8 mouse cellular contexts compared by ENCODE assay signal in genomic region chr11:52397385-52397987, GRCm38 (mm10). TPM values are rescaled to one million over a fixed set of nuclear protein-coding genes. Genes with fewer than 3 reads are reported as not detected.
DNase-seq lines count a peak whose midpoint lies in the region; ATAC-seq and TF ChIP-seq lines count a peak whose summit lies in the region.

No protein-coding gene starts in this region.

- no peaks in the 10 kb centered on the region for H3K27me3 ChIP-seq in liver, adult 2 months (ENCODE audit: control insufficient read depth, insufficient read depth, low read length)
- no peaks in the 10 kb centered on the region for H3K27me3 ChIP-seq in intestine, embryonic 15.5 days (replicated peaks)

- no peak overlapping the region for H3K9ac ChIP-seq in liver, adult 2 months (ENCODE audit: low read depth, low read length)
- peak overlapping the region; percentile 92; the same call in 1 of the 2 replicates for H3K9ac ChIP-seq in intestine, embryonic 15.5 days

- peaks cover 29% of the 10 kb centered on the region for H3K79me2 ChIP-seq in liver, adult 2 months (ENCODE audit: control insufficient read depth, insufficient read depth, low read length)

- ATAC-seq in intestine, embryonic 15.5 days: no peak
- ATAC-seq in monocyte, adult 5-6 weeks (replicated peaks; ENCODE audit: insufficient number of reproducible peaks, low FRiP score, low TSS enrichment, poor library complexity, severe bottlenecking): peak; percentile 14; the same call in 1 of the 2 replicates

- peak overlapping the region; percentile 70 for H3K4me2 ChIP-seq in intestine, embryonic 15.5 days (replicated peaks)

- DNase-seq in liver, adult 2 months (ENCODE audit: extremely low read depth, low read depth, low spot score): peak; percentile 29
- DNase-seq in liver: no peak
- DNase-seq in cerebellum, adult 11 months: no peak
- DNase-seq in cerebellum, postnatal 25 days: no peak
- DNase-seq in ovary, postnatal 36 days (ENCODE audit: low spot score): no peak

- H3K9me3 ChIP-seq in intestine, embryonic 15.5 days: no peaks in the 10 kb centered on the region

- no peaks in the 10 kb centered on the region for H3K36me3 ChIP-seq in liver, adult 2 months (ENCODE audit: control insufficient read depth, insufficient read depth, low read length)
- no peaks in the 10 kb centered on the region for H3K36me3 ChIP-seq in intestine, embryonic 15.5 days

- H3K4me3 ChIP-seq in liver, adult 2 months (ENCODE audit: insufficient read depth, low read depth, low read length): peak overlapping the region; percentile 89; the same call in 1 of the 2 replicates
- peak overlapping the region; percentile 94 for H3K4me3 ChIP-seq in brown adipose tissue, adult 24 weeks (ENCODE audit: insufficient read depth, low read depth, low read length)
- H3K4me3 ChIP-seq in intestine, embryonic 15.5 days (replicated peaks): peak overlapping the region; percentile 89

- TF ChIP-seq CTCF in liver, adult 2 months (IDR thresholded peaks at IDR 0.05; ENCODE audit: low read depth, low read length): no peak

- peaks cover 18% of the 10 kb centered on the region for H3K4me1 ChIP-seq in liver, adult 2 months (ENCODE audit: control insufficient read depth, insufficient read depth, low read length)
- peaks cover 3% of the 10 kb centered on the region; the same call in 1 of the 2 replicates for H3K4me1 ChIP-seq in brown adipose tissue, adult 24 weeks (ENCODE audit: control insufficient read depth, insufficient read depth, insufficient read length, low read length)
- H3K4me1 ChIP-seq in intestine, embryonic 15.5 days (replicated peaks): peaks cover 12% of the 10 kb centered on the region

- no peak for TF ChIP-seq POLR2A in liver, adult 2 months (IDR thresholded peaks at IDR 0.05; ENCODE audit: extremely low read depth, insufficient read depth, low read length)

- 50% methylated on average over 4 of the region's 4 CpGs for WGBS in liver, adult 2 months
- 69% methylated on average over 4 of the region's 4 CpGs for WGBS in intestine, embryonic 15.5 days

- peak overlapping the region; percentile 90 for H3K27ac ChIP-seq in liver, adult 2 months (replicated peaks; ENCODE audit: insufficient read depth, low read depth, low read length)
- no peak overlapping the region for H3K27ac ChIP-seq in brown adipose tissue, adult 24 weeks (replicated peaks; ENCODE audit: low read depth, low read length)
- peak overlapping the region; percentile 89; the same call in 1 of the 2 replicates for H3K27ac ChIP-seq in intestine, embryonic 15.5 days

RNA-seq across cellular contexts. Expression of gene 9530068E07Rik, which starts 1.3 kb away (rescaled TPM):
- total RNA-seq in liver, adult 2 months (2014; rRNA removed): 110 and 121 TPM in 2 replicates
- polyA plus RNA-seq in liver, adult 2 months (2012; rRNA removed): 111 and 123 TPM in 2 replicates
- polyA plus RNA-seq in brown adipose tissue, adult 24 weeks (2012; ENCODE audit: insufficient read depth, insufficient read length, missing spikeins): 50.7 and 69.6 TPM in 2 replicates
- polyA plus RNA-seq in intestine, embryonic 15.5 days (2015; fragmentation: Nextera tagmentation; extraction: Ambion mirVana): 159 and 166 TPM in 2 replicates
- 65.4 to 88.6 TPM (median 68.4 TPM) in 3 replicates for total RNA-seq in monocyte, adult 5-6 weeks (2017)

RNA-seq across cellular contexts. Expression of gene Vdac1, which starts 36.8 kb away (rescaled TPM):
- 213 and 220 TPM in 2 replicates for total RNA-seq in liver, adult 2 months (2014; rRNA removed)
- 71.7 and 75.9 TPM in 2 replicates for polyA plus RNA-seq in liver, adult 2 months (2012; rRNA removed)
- polyA plus RNA-seq in brown adipose tissue, adult 24 weeks (2012; ENCODE audit: insufficient read depth, insufficient read length, missing spikeins): 336 and 395 TPM in 2 replicates
- 287 and 295 TPM in 2 replicates for polyA plus RNA-seq in intestine, embryonic 15.5 days (2015; fragmentation: Nextera tagmentation; extraction: Ambion mirVana)
- 58.8 to 66.7 TPM (median 64.5 TPM) in 3 replicates for total RNA-seq in monocyte, adult 5-6 weeks (2017)
